Mouse (Mus musculus) activated CD4-positive, CD25-positive, alpha-beta regulatory T cell, adult 4 months (primary cell): ENCODE measurements around the gene Chgb. TPM values are rescaled to one million over a fixed set of nuclear protein-coding genes. Genes with fewer than 3 reads are reported as not detected.

Experiments
- polyA plus RNA-seq, 2 experiments: library from polyadenylated mRNA; unstranded; fragments of 100-300 nt; shearing (Covaris generic); gene quantifications; one replicate each; pipeline ENCODE4 v1.2.1; 2017

The Chgb gene
- polyA plus RNA-seq, 2 experiments from 2014 or later, result 0.16 TPM; not detected in 1

Other genes with a start within 250 kb of the Chgb start
- 10 to 100 TPM; 50.6 to 63.3 TPM for gene Gpcpd1, start 193.5 kb upstream of the Chgb start, polyA plus RNA-seq
- 10 to 100 TPM; 27.2 to 28.1 TPM for gene Shld1, start 94.3 kb upstream of the Chgb start, polyA plus RNA-seq
- 10 to 100 TPM; 41.9 to 47.2 TPM for gene Trmt6, start 34.8 kb downstream of the Chgb start, polyA plus RNA-seq
- 1 to 10 TPM; 1.1 to 3.2 TPM for gene Mcm8, start 34.9 kb downstream of the Chgb start, polyA plus RNA-seq
- 1 to 10 TPM; 2.9 to 3.8 TPM for gene Crls1, start 65.4 kb downstream of the Chgb start, polyA plus RNA-seq
- under 1 TPM in 1 of 2 experiments, not detected in 1; 0.69 TPM for gene Lrrn4, start 99.6 kb downstream of the Chgb start, polyA plus RNA-seq
- not detected for gene Fermt1, start 164.6 kb downstream of the Chgb start, polyA plus RNA-seq